Mouse (Mus musculus) ES-Bruce4 (cell line): Measurements from ENCODE around the gene Arhgap21.

Experiments
- CTCF ChIP-seq: IDR thresholded peaks from one replicate; pipeline ENCODE4 v1.8.1; 2011; ENCODE audit warnings: low read depth, low read length
- EP300 ChIP-seq: IDR thresholded peaks from 2 replicates; pipeline ENCODE4 v1.6.1; 2011; ENCODE audit warnings: low read depth, low read length; ENCODE audit not compliant: insufficient read depth
- POLR2A ChIP-seq: IDR thresholded peaks from one replicate; pipeline ENCODE4 v1.8.1; 2011; ENCODE audit warnings: low read length; ENCODE audit not compliant: insufficient read depth

DNA sequence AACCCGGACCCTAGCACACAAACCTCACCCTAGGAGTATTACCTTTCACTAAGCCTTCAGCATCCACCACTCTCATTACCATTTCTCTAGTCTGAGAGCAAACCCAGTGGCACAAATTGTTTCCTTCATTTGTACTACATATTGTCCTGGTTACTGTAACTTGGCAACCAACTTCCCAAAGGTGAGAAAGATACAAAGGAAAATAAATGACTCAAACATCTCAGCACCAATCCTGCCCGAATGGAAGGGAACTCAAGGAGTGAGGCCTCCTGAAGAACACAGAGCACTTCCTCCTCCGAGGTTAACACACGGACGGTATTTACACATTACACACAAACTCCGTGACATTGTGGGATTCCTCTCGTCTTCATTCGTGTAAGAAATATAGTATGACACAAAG lies 7.4 kb downstream of the Arhgap21 start:
- TF ChIP-seq POLR2A, result no peak
- no peak for TF ChIP-seq CTCF
- no peak for TF ChIP-seq EP300
